Mouse (Mus musculus): ENCODE measurements around the gene Gsta4. TPM values are rescaled to one million over a fixed set of nuclear protein-coding genes. Genes with fewer than 3 reads are reported as not detected.
"Not testable (repeated sequence)": the region's sequence is repeated elsewhere in the genome, so short reads cannot be mapped to it uniquely, and the experiment has no call there.

Gene Gsta4
- polyA plus RNA-seq (2016; fragmentation: Nextera tagmentation; extraction: Ambion mirVana) = 40.2 and 40.3 TPM in 2 replicates

DNA sequence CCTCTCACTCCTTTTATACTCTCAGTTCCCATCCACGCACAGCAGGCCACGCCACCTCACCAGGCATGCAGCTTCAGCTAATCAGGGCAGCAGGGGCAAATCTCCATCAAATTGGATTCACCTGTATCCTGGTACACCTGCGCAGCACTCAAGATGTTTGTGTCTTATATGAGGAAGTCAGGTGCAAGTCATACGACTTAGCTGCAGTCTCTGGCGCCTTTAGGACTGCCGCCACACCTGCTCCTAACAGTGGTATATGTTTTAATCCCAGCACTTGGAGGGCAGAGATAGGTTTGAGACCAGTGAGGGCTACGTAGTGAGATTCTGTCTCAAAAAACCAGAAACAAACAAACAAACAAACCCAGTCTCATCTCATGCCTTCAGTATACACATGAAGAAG, at the start of gene Gsta4:
Gene Gsta4, plus strand, starts transcription at position 301 of the 400 bp plus-strand sequence.
- not testable (repeated sequence) for H3K36me3 ChIP-seq; H3K27me3 ChIP-seq (replicated peaks); H3K27ac ChIP-seq; H3K4me2 ChIP-seq (replicated peaks); H3K4me1 ChIP-seq; H3K4me3 ChIP-seq; H3K9me3 ChIP-seq; H3K9ac ChIP-seq; ATAC-seq (ENCODE audit: low FRiP score, low read depth)
- 95% methylated on average over 4 of the region's 7 CpGs for WGBS

DNA sequence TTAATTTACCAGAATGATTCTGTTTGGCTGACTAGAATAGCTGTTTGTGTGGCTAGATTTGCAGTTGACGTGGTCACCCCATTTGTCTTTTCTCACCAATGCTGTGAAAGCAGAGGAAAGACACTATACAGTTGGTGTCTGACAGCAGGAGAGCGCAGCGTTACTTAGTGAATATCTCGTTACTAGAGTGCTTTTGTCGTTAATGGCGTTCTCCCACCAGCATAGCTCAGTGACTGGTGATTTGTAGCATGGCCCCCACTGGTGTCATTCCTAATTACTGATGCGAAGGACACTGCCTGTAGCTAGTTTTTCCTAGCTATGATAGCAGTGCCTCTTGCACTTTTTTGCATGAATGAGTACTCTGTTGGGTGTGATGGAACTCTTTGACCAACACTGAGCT, 46.9 kb upstream of the Gsta4 start:
- WGBS = 41% methylated on average over 7 of the region's 7 CpGs

DNA sequence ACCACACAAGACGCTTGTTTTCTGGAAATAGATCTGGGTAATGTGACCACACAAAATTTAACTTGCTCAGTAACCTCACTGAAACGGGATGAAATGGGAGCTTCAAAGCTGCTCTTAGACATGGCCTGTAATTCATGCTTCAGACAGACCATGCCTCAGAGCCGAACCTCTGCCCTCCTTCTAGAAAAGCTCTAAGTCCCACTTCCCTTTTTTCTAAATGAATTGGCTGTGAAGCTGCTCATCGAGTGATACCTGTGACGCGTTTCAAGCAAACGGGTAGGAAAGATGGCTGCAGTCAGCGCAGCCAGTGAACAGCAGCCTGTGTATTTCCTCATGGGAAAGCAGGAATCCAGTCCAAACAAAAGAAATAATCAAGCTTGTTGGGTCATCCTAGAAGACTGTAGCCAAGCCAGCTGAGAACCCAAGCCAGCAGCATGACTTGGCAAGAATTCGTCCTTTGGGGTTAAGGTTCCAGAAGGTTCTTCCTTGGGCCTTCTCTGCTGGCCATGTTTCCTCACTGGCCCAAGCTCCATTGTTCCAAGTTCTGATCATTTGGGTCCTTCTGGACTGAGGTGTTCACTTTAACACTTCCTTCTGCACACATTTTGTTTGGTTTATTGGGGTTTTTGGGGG, 44.4 kb upstream of the Gsta4 start:
- Histone ChIP-seq H3K9me3 (peaks cover 8% of the 10 kb centered on the region), H3K4me1 (0 out of 2 replicates have a peak, but pooled peaks cover 8% of the 10 kb centered on the region), H3K27me3 (replicated peaks) (no peaks in the 10 kb centered on the region), H3K4me3 (no peak overlapping the region), H3K27ac (no peak overlapping the region), H3K36me3 (peaks cover 70% of the 10 kb centered on the region), H3K9ac (no peak overlapping the region), H3K4me2 (replicated peaks) (no peak overlapping the region)
- whole genome bisulfite sequencing = 91% methylated on average over 9 of the region's 9 CpGs
- ATAC-seq (ENCODE audit: low FRiP score, low read depth) = no peak

More for the DNA sequence above, 46.9 kb upstream of the Gsta4 start:
- 0 out of 2 replicates have a peak, but pooled peaks cover 8% of the 10 kb centered on the region for H3K4me1 ChIP-seq
- H3K4me3 ChIP-seq = no peak overlapping the region
- no peak overlapping the region for H3K9ac ChIP-seq
- ATAC-seq (ENCODE audit: low FRiP score, low read depth) = 0 out of 2 replicates have a peak, but pooled peaks have one; percentile 53
- peaks cover 69% of the 10 kb centered on the region for H3K36me3 ChIP-seq
- H3K27ac ChIP-seq = no peak overlapping the region
- H3K4me2 ChIP-seq (replicated peaks) = no peak overlapping the region
- no peaks in the 10 kb centered on the region for H3K9me3 ChIP-seq
- H3K27me3 ChIP-seq (replicated peaks) = no peaks in the 10 kb centered on the region

DNA sequence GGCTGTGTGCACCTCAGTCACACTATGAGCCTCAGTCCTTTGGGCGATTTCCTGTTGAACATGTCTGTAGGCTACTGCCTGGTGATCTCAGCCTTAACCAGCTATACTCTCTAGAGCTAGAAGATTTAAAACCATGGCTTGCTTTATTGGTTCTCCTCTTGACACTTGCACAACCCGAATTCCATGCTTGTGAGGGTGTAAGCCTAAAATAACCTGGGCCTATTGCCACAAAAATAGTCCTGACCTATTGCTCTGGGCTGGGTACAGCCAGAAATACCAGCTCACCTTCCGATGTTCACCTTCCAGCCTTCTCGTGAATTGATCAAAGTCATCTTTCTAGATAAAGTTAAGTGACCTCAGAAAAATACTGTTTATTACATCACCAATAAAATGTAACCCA, 43.1 kb upstream of the Gsta4 start:
- H3K36me3 ChIP-seq = peaks cover 71% of the 10 kb centered on the region
- no peaks in the 10 kb centered on the region for H3K27me3 ChIP-seq (replicated peaks)
- 0 out of 2 replicates have a peak, but pooled peaks cover 8% of the 10 kb centered on the region for H3K4me1 ChIP-seq
- H3K4me3 ChIP-seq = no peak overlapping the region
- no peak for ATAC-seq (ENCODE audit: low FRiP score, low read depth)
- peaks cover 8% of the 10 kb centered on the region for H3K9me3 ChIP-seq
- H3K4me2 ChIP-seq (replicated peaks) = no peak overlapping the region
- H3K27ac ChIP-seq = no peak overlapping the region
- WGBS = 96% methylated on average over 4 of the region's 4 CpGs
- H3K9ac ChIP-seq = no peak overlapping the region

DNA sequence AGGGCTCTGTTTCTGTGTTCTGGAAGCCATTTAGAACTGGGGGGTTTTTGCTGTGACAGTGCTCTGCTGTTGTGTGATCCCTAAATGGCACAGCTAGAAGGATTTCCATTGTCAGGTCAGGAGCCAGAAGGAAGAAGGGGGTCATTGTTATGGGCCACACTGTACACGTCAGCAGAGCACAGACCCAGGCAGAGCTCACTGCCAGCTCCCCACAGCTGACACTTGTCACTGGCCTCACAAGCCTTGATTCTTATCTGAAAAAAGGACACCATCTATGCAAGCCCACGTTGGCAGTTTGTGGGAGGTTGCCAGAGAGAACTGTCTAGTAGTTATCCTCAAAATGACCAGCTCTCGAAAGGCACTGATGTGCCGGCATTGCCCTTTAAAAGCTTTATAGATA, 36.5 kb upstream of the Gsta4 start:
- H3K9me3 ChIP-seq = peaks cover 8% of the 10 kb centered on the region
- H3K4me1 ChIP-seq = no peaks in the 10 kb centered on the region
- peaks cover 48% of the 10 kb centered on the region for H3K36me3 ChIP-seq
- H3K9ac ChIP-seq = no peak overlapping the region
- no peak overlapping the region for H3K4me3 ChIP-seq
- no peak overlapping the region for H3K4me2 ChIP-seq (replicated peaks)
- no peaks in the 10 kb centered on the region for H3K27me3 ChIP-seq (replicated peaks)
- H3K27ac ChIP-seq = no peak overlapping the region
- 74% methylated on average over 4 of the region's 4 CpGs for WGBS
- no peak for ATAC-seq (ENCODE audit: low FRiP score, low read depth)

DNA sequence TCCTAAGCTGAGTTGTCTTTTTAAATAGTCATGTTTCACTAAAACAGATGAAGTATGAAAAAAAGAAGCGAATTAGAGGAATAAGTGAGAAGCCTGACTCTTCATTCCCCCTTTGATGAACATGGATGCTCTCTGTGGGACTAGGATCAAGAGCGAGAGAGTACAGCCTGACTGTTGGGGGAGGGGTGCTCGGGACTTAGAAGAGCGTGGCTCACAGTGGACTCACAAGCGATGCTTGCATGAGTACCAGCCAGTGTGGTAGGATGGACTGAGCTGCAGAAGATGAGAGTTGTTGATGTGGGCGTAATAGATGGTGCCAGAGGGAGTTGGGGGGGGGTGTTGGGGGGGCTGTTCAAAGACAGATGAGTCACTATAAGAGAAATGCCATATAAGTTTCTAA, 35.9 kb upstream of the Gsta4 start:
- no peak overlapping the region for H3K4me2 ChIP-seq (replicated peaks)
- no peak for ATAC-seq (ENCODE audit: low FRiP score, low read depth)
- H3K36me3 ChIP-seq = peaks cover 48% of the 10 kb centered on the region
- H3K4me3 ChIP-seq = no peak overlapping the region
- no peaks in the 10 kb centered on the region for H3K4me1 ChIP-seq
- H3K27me3 ChIP-seq (replicated peaks) = no peaks in the 10 kb centered on the region
- H3K9ac ChIP-seq = no peak overlapping the region
- 77% methylated on average over 6 of the region's 6 CpGs for WGBS
- H3K27ac ChIP-seq = no peak overlapping the region
- peaks cover 7% of the 10 kb centered on the region for H3K9me3 ChIP-seq

DNA sequence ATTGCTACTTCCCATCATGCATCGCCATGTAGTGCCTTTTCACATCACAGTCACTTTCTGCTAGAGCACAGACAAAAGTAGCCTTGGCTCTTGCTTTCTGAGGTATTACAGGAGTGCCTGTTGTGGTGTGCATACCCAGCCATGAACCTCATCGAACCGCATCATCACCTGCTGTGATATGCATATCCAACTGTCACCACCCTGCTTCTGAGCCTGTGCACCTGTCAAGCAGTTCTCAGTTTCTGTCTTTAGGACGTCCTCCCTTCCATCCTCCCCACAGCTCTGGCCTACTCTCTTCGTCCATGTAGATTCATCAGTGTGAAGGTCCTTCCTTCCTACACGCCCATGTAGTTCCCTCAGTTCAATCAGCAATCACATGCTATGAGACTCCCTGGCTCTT, 34.4 kb upstream of the Gsta4 start:
- Histone ChIP-seq H3K4me3 (no peak overlapping the region), H3K4me2 (replicated peaks) (no peak overlapping the region), H3K4me1 (no peaks in the 10 kb centered on the region), H3K36me3 (peaks cover 44% of the 10 kb centered on the region), H3K9ac (no peak overlapping the region), H3K9me3 (no peaks in the 10 kb centered on the region), H3K27me3 (replicated peaks) (no peaks in the 10 kb centered on the region), H3K27ac (no peak overlapping the region)
- 93% methylated on average over 6 of the region's 6 CpGs for WGBS
- ATAC-seq (ENCODE audit: low FRiP score, low read depth) = no peak

DNA sequence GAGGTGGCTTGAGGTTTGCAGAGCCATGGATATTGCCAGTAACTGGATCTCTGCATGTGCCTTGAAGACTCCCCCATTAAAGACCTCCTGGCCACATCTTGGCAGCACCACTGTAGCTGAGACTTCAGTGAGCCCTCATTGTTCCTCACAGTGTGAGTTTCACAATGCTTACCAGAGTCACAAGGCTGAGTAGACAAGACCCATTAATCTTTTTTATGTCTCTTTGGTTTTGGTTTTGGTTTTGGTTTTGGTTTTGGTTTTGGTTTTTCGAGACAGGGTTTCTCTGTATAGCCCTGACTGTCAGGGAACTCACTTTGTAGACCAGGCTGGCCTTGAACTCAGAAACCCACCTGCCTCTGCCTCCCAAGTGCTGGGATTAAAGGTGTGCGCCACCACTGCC, 32.8 kb upstream of the Gsta4 start:
- not testable (repeated sequence) for H3K27ac ChIP-seq; H3K27me3 ChIP-seq (replicated peaks); ATAC-seq (ENCODE audit: low FRiP score, low read depth); H3K9ac ChIP-seq; H3K9me3 ChIP-seq; H3K4me1 ChIP-seq; H3K4me2 ChIP-seq (replicated peaks); H3K4me3 ChIP-seq
- H3K36me3 ChIP-seq = peaks cover 40% of the 10 kb centered on the region
- WGBS = 89% methylated on average over 2 of the region's 2 CpGs

DNA sequence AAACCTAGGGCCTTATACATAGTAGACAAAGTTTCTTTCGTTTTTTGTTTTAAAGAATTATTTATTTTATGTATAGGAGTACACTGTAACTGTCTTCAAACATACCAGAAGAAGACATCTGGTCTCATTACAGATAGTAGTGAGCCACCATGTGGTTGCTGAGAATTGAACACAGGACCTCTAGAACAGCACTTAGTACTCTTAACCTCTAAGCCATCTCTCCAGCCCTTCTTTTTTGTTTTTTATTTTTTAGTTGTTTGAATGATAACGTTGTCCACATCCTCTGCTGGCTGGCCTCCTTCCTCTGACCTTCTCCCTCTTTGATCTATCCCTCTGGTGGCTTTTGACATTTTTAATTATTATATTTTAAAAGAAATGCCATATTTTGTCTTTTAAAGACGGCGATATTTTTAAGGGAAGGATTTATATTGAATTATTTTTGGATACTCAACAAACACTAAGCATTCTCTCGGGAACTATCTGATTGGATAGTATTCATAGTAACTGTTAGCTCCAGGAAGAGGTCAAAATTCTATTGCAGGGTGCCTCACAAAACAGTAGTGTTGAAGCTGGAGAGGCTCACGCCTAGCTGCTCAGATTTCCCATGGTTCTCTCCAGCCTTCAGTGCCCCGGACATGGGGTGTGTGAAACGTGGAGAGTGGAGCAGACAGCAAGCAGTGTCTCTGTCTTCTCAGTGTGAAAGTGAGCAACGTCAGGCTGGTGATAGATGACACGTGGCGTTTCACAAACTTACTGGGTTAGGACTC, 28.2 kb upstream of the Gsta4 start:
- Histone ChIP-seq H3K4me1 (no peaks in the 10 kb centered on the region), H3K4me2 (replicated peaks) (no peak overlapping the region), H3K9ac (no peak overlapping the region), H3K27ac (no peak overlapping the region), H3K9me3 (no peaks in the 10 kb centered on the region), H3K27me3 (replicated peaks) (no peaks in the 10 kb centered on the region), H3K36me3 (peaks cover 66% of the 10 kb centered on the region), H3K4me3 (no peak overlapping the region)
- no peak for ATAC-seq (ENCODE audit: low FRiP score, low read depth)
- WGBS = 88% methylated on average over 11 of the region's 11 CpGs

DNA sequence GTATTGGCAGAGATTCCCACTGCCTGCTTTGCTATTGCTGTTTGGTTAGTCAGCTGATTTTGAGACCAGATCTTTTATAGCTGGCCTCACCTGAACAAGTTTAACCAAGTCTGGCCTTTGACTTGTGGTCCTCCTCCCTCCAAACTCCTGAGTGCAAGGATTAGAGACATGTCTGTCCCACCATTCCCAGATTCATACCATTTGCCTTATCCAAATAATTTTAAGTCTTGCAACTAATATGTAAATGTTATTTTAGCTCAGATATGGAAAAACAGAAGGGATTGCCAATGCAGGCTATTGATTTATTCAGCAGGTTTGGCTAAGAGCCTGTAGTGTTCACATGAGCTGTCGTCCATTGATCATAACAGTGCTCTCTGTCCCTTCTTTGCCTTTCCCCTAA, 25.4 kb upstream of the Gsta4 start:
- H3K36me3 ChIP-seq = peaks cover 82% of the 10 kb centered on the region

DNA sequence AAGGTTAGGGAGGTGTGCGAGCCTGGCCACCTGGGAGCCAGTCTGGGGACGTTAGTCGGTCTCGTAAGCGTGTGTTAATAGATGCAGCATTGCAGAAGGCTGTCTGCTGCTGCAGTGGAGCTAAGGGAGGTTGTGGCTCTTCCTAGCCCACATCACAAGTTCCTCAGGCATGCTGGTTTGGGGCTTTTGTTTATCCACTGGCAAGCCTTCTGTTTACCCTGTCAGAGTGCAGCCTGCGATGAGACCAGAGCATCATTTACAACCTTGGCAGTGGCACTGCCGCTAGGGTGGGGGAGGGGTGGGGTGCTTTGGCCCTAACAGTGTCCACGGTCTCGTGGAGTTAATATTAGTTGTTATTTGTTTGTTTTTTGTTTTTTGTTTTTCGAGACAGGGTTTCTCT, 19.3 kb upstream of the Gsta4 start:
- Histone ChIP-seq H3K4me2 (replicated peaks) (no peak overlapping the region), H3K9me3 (no peaks in the 10 kb centered on the region), H3K4me1 (no peaks in the 10 kb centered on the region), H3K27ac (no peak overlapping the region), H3K9ac (no peak overlapping the region), H3K36me3 (peaks cover 83% of the 10 kb centered on the region), H3K27me3 (replicated peaks) (no peaks in the 10 kb centered on the region), H3K4me3 (no peak overlapping the region)
- 86% methylated on average over 10 of the region's 10 CpGs for WGBS
- no peak for ATAC-seq (ENCODE audit: low FRiP score, low read depth)

More for the DNA sequence above, 25.4 kb upstream of the Gsta4 start:
- Histone ChIP-seq H3K4me3 (no peak overlapping the region), H3K27me3 (replicated peaks) (no peaks in the 10 kb centered on the region), H3K9ac (no peak overlapping the region), H3K9me3 (no peaks in the 10 kb centered on the region), H3K27ac (no peak overlapping the region), H3K4me2 (replicated peaks) (no peak overlapping the region), H3K4me1 (no peaks in the 10 kb centered on the region)
- no peak for ATAC-seq (ENCODE audit: low FRiP score, low read depth)
- WGBS = 92% methylated on average over 1 of the region's 1 CpGs

DNA sequence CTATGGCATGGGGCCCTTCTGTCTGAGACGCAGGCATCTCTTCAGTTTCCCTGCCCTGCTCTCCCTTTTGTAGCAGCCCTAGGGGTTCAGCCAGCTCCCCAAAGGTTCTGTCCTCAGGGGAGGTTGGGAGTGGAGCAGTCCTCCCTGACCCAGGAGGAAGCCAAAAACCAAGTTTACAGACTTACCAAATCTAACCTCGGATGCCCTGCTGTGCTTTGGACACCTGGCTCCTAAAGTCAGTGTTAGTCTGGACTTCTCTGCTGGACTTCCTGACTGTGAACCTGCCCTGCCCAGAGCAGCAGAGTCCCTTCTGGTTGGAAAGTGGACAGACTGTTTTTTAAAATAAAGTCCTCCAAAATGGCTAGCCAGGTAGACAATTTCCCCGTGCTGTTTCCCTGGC, 17.8 kb upstream of the Gsta4 start:
- H3K9ac ChIP-seq = no peak overlapping the region
- no peak overlapping the region for H3K4me2 ChIP-seq (replicated peaks)
- no peak overlapping the region for H3K4me3 ChIP-seq
- H3K27me3 ChIP-seq (replicated peaks) = no peaks in the 10 kb centered on the region
- H3K9me3 ChIP-seq = no peaks in the 10 kb centered on the region
- 91% methylated on average over 3 of the region's 3 CpGs for WGBS
- H3K36me3 ChIP-seq = peaks cover 81% of the 10 kb centered on the region
- no peak for ATAC-seq (ENCODE audit: low FRiP score, low read depth)
- H3K27ac ChIP-seq = no peak overlapping the region
- H3K4me1 ChIP-seq = no peaks in the 10 kb centered on the region
